Mouse (Mus musculus): ENCODE data around the gene Mettl18. TPM values are rescaled to one million over a fixed set of nuclear protein-coding genes. Genes with fewer than 3 reads are reported as not detected.
A peak's percentile ranks its signal among the peaks of the same experiment; 100 is the strongest.
"Not testable (repeated sequence)": the region's sequence is repeated elsewhere in the genome, so short reads cannot be mapped to it uniquely, and the experiment has no call there.

Gene Mettl18
- total and polyA plus RNA-seq, 3 experiments: 0.80 to 26.4 (median 8.1) TPM

GRCm38 (mm10) chr1:164009235-164009634, 14.5 kb downstream of the Mettl18 start:
- Histone ChIP-seq H3K36me3 (replicated peaks) (no peaks in the 10 kb centered on the region), H3K27me3 (ENCODE audit: insufficient read depth, low read length) (peaks cover 12% of the 10 kb centered on the region), H3K9me3 (replicated peaks) (no peaks in the 10 kb centered on the region), H3K4me3 (ENCODE audit: low read depth, low read length) (no peak overlapping the region), H3K4me1 (ENCODE audit: insufficient read depth, low read depth, low read length) (no peaks in the 10 kb centered on the region)
- no peak for DNase-seq (ENCODE audit: low spot score)
- 0 out of 2 replicates have a peak, but pooled peaks have one; percentile 12 for TF ChIP-seq CTCF (IDR thresholded peaks at IDR 0.05; ENCODE audit: low read depth, low read length)
- TF ChIP-seq GATA1 (IDR thresholded peaks at IDR 0.05; ENCODE audit: borderline replicate concordance, low read length): no peak
- no peak for TF ChIP-seq POLR2AphosphoS5 (IDR thresholded peaks at IDR 0.05; ENCODE audit: insufficient replicate concordance, low read depth, low read length)
- TF ChIP-seq TAL1 (conservative IDR thresholded peaks at IDR 0.05; ENCODE audit: low read depth, low read length): no peak
- no peak for TF ChIP-seq GATA2 (IDR thresholded peaks at IDR 0.05; ENCODE audit: borderline replicate concordance, low read depth, low read length)
- ATAC-seq (ENCODE audit: extremely low read depth, insufficient number of reproducible peaks, low FRiP score, poor library complexity, severe bottlenecking): no peak

GRCm38 (mm10) chr1:164014616-164015015, 19.9 kb downstream of the Mettl18 start:
- ATAC-seq (ENCODE audit: extremely low read depth, insufficient number of reproducible peaks, low FRiP score, poor library complexity, severe bottlenecking): no peak
- Histone ChIP-seq H3K27me3 (ENCODE audit: insufficient read depth, low read length) (peaks cover 10% of the 10 kb centered on the region), H3K4me3 (ENCODE audit: low read depth, low read length) (no peak overlapping the region), H3K4me1 (ENCODE audit: insufficient read depth, low read depth, low read length) (no peaks in the 10 kb centered on the region), H3K9me3 (replicated peaks) (no peaks in the 10 kb centered on the region), H3K36me3 (replicated peaks) (no peaks in the 10 kb centered on the region)
- no peak for DNase-seq (ENCODE audit: low spot score)
- TF ChIP-seq TAL1 (conservative IDR thresholded peaks at IDR 0.05; ENCODE audit: low read depth, low read length) (no peak), GATA1 (IDR thresholded peaks at IDR 0.05; ENCODE audit: borderline replicate concordance, low read length) (no peak), POLR2AphosphoS5 (IDR thresholded peaks at IDR 0.05; ENCODE audit: insufficient replicate concordance, low read depth, low read length) (no peak), CTCF (IDR thresholded peaks at IDR 0.05; ENCODE audit: low read depth, low read length) (no peak)

- no peak for DNase-seq (ENCODE audit: low spot score)
- no peak for ATAC-seq (ENCODE audit: extremely low read depth, insufficient number of reproducible peaks, low FRiP score, poor library complexity, severe bottlenecking)
These were observed 23.7 kb downstream of the Mettl18 start for GRCm38 (mm10) chr1:164018221-164018896.

GRCm38 (mm10) chr1:164019789-164020188, 25.1 kb downstream of the Mettl18 start:
- TF ChIP-seq CTCF (IDR thresholded peaks at IDR 0.05; ENCODE audit: low read depth, low read length): no peak
- TF ChIP-seq POLR2AphosphoS5 (IDR thresholded peaks at IDR 0.05; ENCODE audit: insufficient replicate concordance, low read depth, low read length): no peak
- no peak for TF ChIP-seq TAL1 (conservative IDR thresholded peaks at IDR 0.05; ENCODE audit: low read depth, low read length)
- TF ChIP-seq GATA2 (IDR thresholded peaks at IDR 0.05; ENCODE audit: borderline replicate concordance, low read depth, low read length): no peak
- TF ChIP-seq GATA1 (IDR thresholded peaks at IDR 0.05; ENCODE audit: borderline replicate concordance, low read length): no peak
- Histone ChIP-seq H3K4me1 (ENCODE audit: insufficient read depth, low read depth, low read length) (no peaks in the 10 kb centered on the region), H3K27me3 (ENCODE audit: insufficient read depth, low read length) (no peaks in the 10 kb centered on the region), H3K4me3 (ENCODE audit: low read depth, low read length) (no peak overlapping the region), H3K36me3 (replicated peaks) (no peaks in the 10 kb centered on the region), H3K9me3 (replicated peaks) (no peaks in the 10 kb centered on the region)
- DNase-seq (ENCODE audit: low spot score) (no peak), ATAC-seq (ENCODE audit: extremely low read depth, insufficient number of reproducible peaks, low FRiP score, poor library complexity, severe bottlenecking) (no peak)

More at GRCm38 (mm10) chr1:164018221-164018896, 23.7 kb downstream of the Mettl18 start:
- TF ChIP-seq CTCF (IDR thresholded peaks at IDR 0.05; ENCODE audit: low read depth, low read length) (no peak), GATA1 (IDR thresholded peaks at IDR 0.05; ENCODE audit: borderline replicate concordance, low read length) (no peak), POLR2AphosphoS5 (IDR thresholded peaks at IDR 0.05; ENCODE audit: insufficient replicate concordance, low read depth, low read length) (no peak), GATA2 (IDR thresholded peaks at IDR 0.05; ENCODE audit: borderline replicate concordance, low read depth, low read length) (no peak), TAL1 (conservative IDR thresholded peaks at IDR 0.05; ENCODE audit: low read depth, low read length) (no peak)
- Histone ChIP-seq H3K36me3 (replicated peaks) (no peaks in the 10 kb centered on the region), H3K4me3 (ENCODE audit: low read depth, low read length) (no peak overlapping the region), H3K4me1 (ENCODE audit: insufficient read depth, low read depth, low read length) (no peaks in the 10 kb centered on the region), H3K9me3 (replicated peaks) (no peaks in the 10 kb centered on the region), H3K27me3 (ENCODE audit: insufficient read depth, low read length) (peaks cover 4% of the 10 kb centered on the region; the same call in 1 of the 2 replicates)

GRCm38 (mm10) chr1:164020746-164021145, 26.1 kb downstream of the Mettl18 start:
- H3K27me3 ChIP-seq (ENCODE audit: insufficient read depth, low read length); H3K4me3 ChIP-seq (ENCODE audit: low read depth, low read length); H3K36me3 ChIP-seq (replicated peaks); H3K9me3 ChIP-seq (replicated peaks); H3K4me1 ChIP-seq (ENCODE audit: insufficient read depth, low read depth, low read length); DNase-seq (ENCODE audit: low spot score); ATAC-seq (ENCODE audit: extremely low read depth, insufficient number of reproducible peaks, low FRiP score, poor library complexity, severe bottlenecking): not testable (repeated sequence)

- not testable (repeated sequence) for DNase-seq (ENCODE audit: low spot score); H3K4me3 ChIP-seq (ENCODE audit: low read depth, low read length); ATAC-seq (ENCODE audit: extremely low read depth, insufficient number of reproducible peaks, low FRiP score, poor library complexity, severe bottlenecking); H3K36me3 ChIP-seq (replicated peaks); H3K4me1 ChIP-seq (ENCODE audit: insufficient read depth, low read depth, low read length); H3K9me3 ChIP-seq (replicated peaks); H3K27me3 ChIP-seq (ENCODE audit: insufficient read depth, low read length)
These were observed 27.4 kb downstream of the Mettl18 start for GRCm38 (mm10) chr1:164022106-164022505.

GRCm38 (mm10) chr1:164025685-164026084, 31.0 kb downstream of the Mettl18 start:
- no peak for DNase-seq (ENCODE audit: low spot score)
- H3K27me3 ChIP-seq (ENCODE audit: insufficient read depth, low read length): no peaks in the 10 kb centered on the region; the same call in 1 of the 2 replicates

More at GRCm38 (mm10) chr1:164025685-164026084, 31.0 kb downstream of the Mettl18 start:
- no peaks in the 10 kb centered on the region for H3K36me3 ChIP-seq (replicated peaks)
- no peak for TF ChIP-seq TAL1 (conservative IDR thresholded peaks at IDR 0.05; ENCODE audit: low read depth, low read length)
- no peak for TF ChIP-seq GATA2 (IDR thresholded peaks at IDR 0.05; ENCODE audit: borderline replicate concordance, low read depth, low read length)
- no peak for TF ChIP-seq POLR2AphosphoS5 (IDR thresholded peaks at IDR 0.05; ENCODE audit: insufficient replicate concordance, low read depth, low read length)
- no peak for TF ChIP-seq CTCF (IDR thresholded peaks at IDR 0.05; ENCODE audit: low read depth, low read length)
- no peak for TF ChIP-seq GATA1 (IDR thresholded peaks at IDR 0.05; ENCODE audit: borderline replicate concordance, low read length)
- ATAC-seq (ENCODE audit: extremely low read depth, insufficient number of reproducible peaks, low FRiP score, poor library complexity, severe bottlenecking): no peak
- no peaks in the 10 kb centered on the region for H3K9me3 ChIP-seq (replicated peaks)
- no peaks in the 10 kb centered on the region for H3K4me1 ChIP-seq (ENCODE audit: insufficient read depth, low read depth, low read length)
- no peak overlapping the region for H3K4me3 ChIP-seq (ENCODE audit: low read depth, low read length)

Data from G1E (cell line).